Mouse (Mus musculus) Patski (cell line): ENCODE data around the gene Acot13. TPM values are rescaled to one million over a fixed set of nuclear protein-coding genes. Genes with fewer than 3 reads are reported as not detected.
"Not testable (repeated sequence)": the region's sequence is repeated elsewhere in the genome, so short reads cannot be mapped to it uniquely, and the experiment has no call there.

ENCODE experiments used
- ATAC-seq: fragments of 100-300 bp; one replicate; pipeline ENCODE4 v1.8.0; 2021
- CTCF ChIA-PET: fragments of 350-600 bp; sonication (Branson Sonifier 250); formaldehyde crosslinking; loops from one replicate; lab custom pipeline; 2022; ENCODE audit warnings: inconsistent platforms; lab: Charles Lee
- POLR2A ChIA-PET: fragments of 350-600 bp; sonication (Branson Sonifier 250); formaldehyde crosslinking; loops from one replicate; lab custom pipeline; 2022; ENCODE audit warnings: antibody characterized with exemption, inconsistent platforms; lab: Charles Lee
- DNase-seq: peaks from one replicate; pipeline ENCODE4 v3.0.0-alpha.2; 2011; ENCODE audit warnings: low read depth, low spot score
- H3K27me3 ChIP-seq: fragments of 371-371 bp; one replicate; pipeline ENCODE4 v1.5.1; 2021
- CTCF ChIP-seq: fragments of 100-300 bp; IDR thresholded peaks from one replicate; pipeline ENCODE4 v1.5.1; 2021
- in situ Hi-C: fragments of 300-500 bp; cut with MboI; formaldehyde crosslinking; loops from 3 replicates; pipeline ENCODE4 v1.11.1; 2018; ENCODE audit warnings: low pct_unique_long_range_greater_than_20kb, mixed read lengths
- polyA plus RNA-seq: library from polyadenylated mRNA; unstranded; gene quantifications from one replicate; pipeline ENCODE4 v1.2.3, GENCODE M21; 2021

Gene Acot13
- polyA plus RNA-seq, 1 experiment from 2014 or later, result 132 TPM

DNA sequence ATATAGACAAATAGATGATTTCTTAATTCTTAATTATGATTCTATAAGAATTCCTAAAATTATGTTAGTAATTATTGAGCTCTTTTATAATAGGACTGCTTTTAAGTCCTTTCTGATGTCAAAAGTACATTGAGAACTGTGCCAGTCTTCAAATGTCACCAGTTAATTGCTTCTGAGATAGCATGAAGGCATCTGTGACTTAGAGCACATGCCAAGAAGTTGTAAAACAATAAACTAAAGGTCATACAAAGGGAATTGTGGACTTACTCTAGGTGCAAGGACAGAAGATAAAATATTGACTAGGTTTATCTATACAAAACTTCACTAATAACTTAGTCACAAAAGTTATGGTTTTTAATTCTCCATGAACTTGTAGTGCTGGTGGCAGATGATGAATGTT is 27.8 kb upstream of the Acot13 start:
- ChIA-PET CTCF (interaction anchor here (1.1 kb wide), 1 partner anchor 12 kb away, joined by 3 read pairs; no protein-coding TSS in a partner anchor), POLR2A (no interaction called here)
- no peaks in the 10 kb centered on the region for H3K27me3 ChIP-seq
- no peak for TF ChIP-seq CTCF
- DNase-seq (no peak), ATAC-seq (no peak)
- in situ Hi-C loops, result no loop called here

DNA sequence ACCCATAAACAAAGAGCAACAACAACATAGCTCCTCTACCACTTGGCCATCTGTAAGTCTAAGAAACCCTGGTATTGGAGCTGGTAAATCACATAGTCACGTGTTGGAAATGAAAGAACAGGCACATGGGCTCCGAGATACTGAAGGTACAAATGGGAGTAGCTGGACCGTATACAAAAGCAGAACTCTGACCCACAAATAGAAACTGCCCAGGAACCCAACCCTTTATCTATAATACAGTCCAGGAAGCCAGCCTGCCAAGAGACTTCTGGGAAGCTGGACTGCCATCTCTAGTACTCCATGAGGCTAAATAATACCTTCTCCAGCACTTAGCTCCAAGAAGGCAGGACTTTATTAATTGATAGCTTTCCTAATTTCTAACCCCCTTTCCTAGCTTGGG is 21.2 kb upstream of the Acot13 start:
- ChIA-PET CTCF (interaction anchor here (0.9 to 1.3 kb wide), 2 partner anchors 11 to 13 kb away, joined by 4 to 5 read pairs; no protein-coding TSS in a partner anchor), POLR2A (no interaction called here)
- no peak for TF ChIP-seq CTCF
- ATAC-seq, result no peak
- DNase-seq, result no peak
- H3K27me3 ChIP-seq, result no peaks in the 10 kb centered on the region
- in situ Hi-C loops, result no loop called here

DNA sequence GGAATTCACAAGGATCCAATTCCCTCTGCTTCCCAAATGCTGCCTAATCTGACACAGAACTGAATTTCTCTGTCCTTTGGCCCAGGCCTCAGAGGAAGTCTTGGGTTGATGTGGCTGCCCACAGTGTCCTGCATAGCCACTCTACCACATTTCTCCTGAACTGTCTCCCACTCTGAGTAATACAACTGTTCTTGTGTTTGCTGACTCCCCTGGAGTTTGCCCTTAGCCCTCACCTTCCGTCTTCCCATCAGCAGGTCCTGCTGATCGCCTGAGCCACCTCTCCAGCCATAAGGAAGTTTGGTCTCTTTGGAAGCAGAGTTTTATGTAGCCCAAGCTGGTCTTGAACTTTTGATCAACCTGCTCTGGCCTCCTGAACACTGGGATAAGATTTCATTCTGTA is 20.6 kb upstream of the Acot13 start:
- ChIA-PET POLR2A (no interaction called here), CTCF (interaction anchor here (0.9 to 1.3 kb wide), 2 partner anchors 8 to 12 kb away, joined by 3 to 5 read pairs; no protein-coding TSS in a partner anchor)
- H3K27me3 ChIP-seq, result no peaks in the 10 kb centered on the region
- in situ Hi-C loops, result no loop called here
- ATAC-seq, result no peak
- TF ChIP-seq CTCF, result no peak
- no peak for DNase-seq

DNA sequence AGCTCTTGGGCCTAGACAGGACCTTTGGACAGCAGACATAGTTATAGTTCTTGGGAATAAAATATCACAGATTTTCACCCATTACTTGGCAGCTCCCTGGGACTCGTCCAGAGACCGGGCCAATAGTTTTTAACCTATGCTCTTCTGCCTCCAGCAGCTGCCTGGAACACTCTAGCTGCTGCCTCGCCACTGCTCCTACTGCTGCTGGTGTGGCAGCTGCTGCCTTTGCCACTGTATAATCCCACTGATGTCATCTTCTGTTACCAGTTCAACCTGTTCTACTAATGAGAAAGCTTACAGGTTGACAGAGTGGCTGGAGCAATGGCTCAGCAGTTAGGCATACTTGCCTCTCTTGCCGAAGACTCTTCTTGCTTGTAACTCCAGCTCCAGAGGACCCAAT is 18.0 kb upstream of the Acot13 start:
- no peak for ATAC-seq
- in situ Hi-C loops, result no loop called here
- ChIA-PET POLR2A (no interaction called here), CTCF (interaction anchor here (0.5 to 1.5 kb wide), 4 partner anchors 10 to 1017 kb away, joined by 3 to 4 read pairs (median 3); no protein-coding TSS in a partner anchor)
- TF ChIP-seq CTCF, result no peak
- no peak for DNase-seq
- H3K27me3 ChIP-seq, result no peaks in the 10 kb centered on the region

DNA sequence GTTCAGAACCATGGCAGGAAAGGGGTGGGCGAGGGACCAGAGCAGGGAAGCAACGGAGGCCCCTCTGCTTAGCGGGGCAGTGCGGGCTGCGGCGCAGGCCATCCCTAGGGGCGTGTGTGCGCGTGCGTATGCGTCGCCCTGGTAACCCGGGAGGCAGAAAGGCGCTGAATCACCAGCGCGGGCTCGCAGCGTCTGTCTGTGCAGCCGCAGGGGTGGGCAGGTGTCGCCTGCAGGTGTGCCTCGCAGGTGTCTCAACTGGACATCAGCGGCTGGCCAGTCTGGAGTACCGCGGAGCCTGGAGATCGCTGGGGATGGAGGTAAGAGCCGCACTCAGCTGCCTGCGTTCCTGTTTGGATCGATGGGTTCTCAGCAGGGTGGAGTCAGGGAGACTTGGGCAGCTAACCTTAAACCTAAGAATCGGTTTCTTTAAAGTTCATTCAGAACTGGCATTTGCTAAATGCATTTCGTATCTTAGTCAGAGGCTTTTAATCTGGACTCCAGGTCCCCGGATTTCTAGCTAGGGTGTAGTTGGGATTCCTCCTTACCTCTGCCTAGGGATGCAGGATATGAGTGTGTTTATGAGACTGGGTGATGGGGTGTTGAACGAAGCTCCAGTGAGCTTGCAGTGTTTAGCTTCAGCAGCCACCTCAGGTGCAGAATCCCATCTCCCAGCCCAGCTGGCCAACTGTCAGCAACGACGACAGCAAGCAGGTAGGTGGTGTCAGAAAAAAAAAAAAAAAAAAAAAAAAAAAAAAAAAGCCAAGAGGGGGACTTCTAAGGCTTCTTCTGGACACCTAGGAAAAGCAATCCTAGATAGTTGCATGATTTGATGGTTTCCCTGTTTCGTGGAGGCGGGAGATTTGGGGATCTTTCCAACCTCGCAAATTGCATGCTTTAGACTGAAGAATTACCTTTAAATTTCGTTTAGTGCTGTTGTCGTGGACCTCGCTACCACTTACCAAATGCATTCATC is 13.9 kb upstream of the Acot13 start, which contains the start of gene D130043K22Rik:
Gene D130043K22Rik (plus strand): TSS at position 153 of the 973 bp plus-strand sequence.
- no peaks in the 10 kb centered on the region for H3K27me3 ChIP-seq
- POLR2A ChIA-PET, result interaction anchor here (0.6 kb wide), 1 partner anchor 77 kb away, joined by 3 read pairs; no protein-coding TSS in a partner anchor
- no peak for TF ChIP-seq CTCF
- ATAC-seq, result no peak
- CTCF ChIA-PET, result no interaction called here
- no peak for DNase-seq
- in situ Hi-C loops, result loop anchor here (5.0 kb wide), 1 partner anchor 82 kb away; no protein-coding TSS in a partner anchor

DNA sequence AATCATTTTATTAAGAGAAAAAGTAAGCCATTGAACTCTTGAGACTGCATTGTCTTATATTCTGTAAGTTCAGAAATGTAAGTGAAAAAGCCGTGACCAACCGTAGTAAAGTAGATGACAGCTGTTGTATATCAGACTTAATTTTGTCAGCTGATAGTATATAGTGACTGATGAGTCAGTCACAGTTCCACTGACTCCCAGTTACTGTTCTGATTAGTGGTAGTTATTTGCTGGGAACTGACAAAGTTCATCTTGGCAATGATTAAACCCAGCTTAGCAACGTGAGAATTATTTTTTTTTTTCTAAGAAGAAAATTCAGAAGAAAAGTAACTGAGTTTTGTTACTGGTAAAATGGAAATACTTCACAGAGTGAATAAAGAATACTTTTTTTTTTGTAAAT is 10.4 kb upstream of the Acot13 start:
- in situ Hi-C loops, result loop anchor here (5.0 kb wide), 1 partner anchor 86 kb away; no protein-coding TSS in a partner anchor

DNA sequence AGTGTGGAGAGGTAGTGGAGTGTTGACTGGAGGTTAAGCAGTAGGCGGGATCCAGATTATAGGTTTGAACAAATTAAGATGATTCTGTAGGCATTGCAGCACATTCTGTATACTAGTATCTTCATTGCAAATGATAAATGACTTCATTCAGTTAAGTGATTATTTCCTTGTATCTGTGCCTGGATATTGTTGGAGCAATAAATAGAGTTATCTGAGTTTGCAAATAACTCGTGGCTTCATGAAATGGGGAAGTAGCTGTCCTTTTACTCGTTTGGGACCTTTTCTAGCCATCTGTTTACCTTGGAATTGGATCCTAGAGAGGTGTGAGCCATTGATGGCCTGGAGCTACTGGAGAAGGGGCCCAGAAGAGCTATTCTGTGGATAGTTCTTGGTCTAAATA is 8.5 kb upstream of the Acot13 start:
- in situ Hi-C loops, result loop anchor here (5.0 kb wide), 1 partner anchor 87 kb away; no protein-coding TSS in a partner anchor
- DNase-seq (no peak), ATAC-seq (no peak)
- CTCF ChIA-PET, result interaction anchor here (0.9 to 1.4 kb wide), 2 partner anchors 10 to 13 kb away, joined by 4 to 5 read pairs; no protein-coding TSS in a partner anchor
- no peak for TF ChIP-seq CTCF
- POLR2A ChIA-PET, result interaction anchor here (0.5 kb wide), 1 partner anchor 10 kb away, joined by 3 read pairs; no protein-coding TSS in a partner anchor
- no peaks in the 10 kb centered on the region for H3K27me3 ChIP-seq

More for the DNA sequence above, 10.4 kb upstream of the Acot13 start:
- TF ChIP-seq CTCF, result no peak
- no peaks in the 10 kb centered on the region for H3K27me3 ChIP-seq
- ChIA-PET CTCF (interaction anchor here (1.4 kb wide), 1 partner anchor 11 kb away, joined by 4 read pairs; no protein-coding TSS in a partner anchor), POLR2A (no interaction called here)
- no peak for ATAC-seq
- no peak for DNase-seq

DNA sequence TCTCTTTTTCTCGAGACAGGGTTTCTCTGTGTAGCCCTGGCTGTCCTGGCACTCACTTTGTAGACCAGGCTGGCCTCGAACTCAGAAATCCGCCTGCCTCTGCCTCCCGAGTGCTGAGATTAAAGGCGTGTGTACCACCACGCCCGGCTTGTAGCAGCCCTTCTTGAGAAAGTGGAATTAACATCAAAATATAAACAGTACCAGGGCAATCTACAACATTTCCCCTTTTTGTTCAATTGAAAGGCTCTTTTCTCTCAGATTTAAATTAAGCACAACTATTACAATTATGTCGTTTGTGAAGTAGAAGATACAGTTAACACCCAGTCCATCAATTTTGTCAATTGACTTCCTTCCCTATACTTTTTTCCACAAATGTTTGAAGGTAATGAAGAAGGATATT is 6.4 kb upstream of the Acot13 start:
- POLR2A ChIA-PET, result interaction anchor here (0.7 kb wide), 1 partner anchor 121 kb away, joined by 3 read pairs; no protein-coding TSS in a partner anchor
- CTCF ChIA-PET, H3K27me3 ChIP-seq, ATAC-seq, in situ Hi-C loops, DNase-seq: not testable (repeated sequence)

DNA sequence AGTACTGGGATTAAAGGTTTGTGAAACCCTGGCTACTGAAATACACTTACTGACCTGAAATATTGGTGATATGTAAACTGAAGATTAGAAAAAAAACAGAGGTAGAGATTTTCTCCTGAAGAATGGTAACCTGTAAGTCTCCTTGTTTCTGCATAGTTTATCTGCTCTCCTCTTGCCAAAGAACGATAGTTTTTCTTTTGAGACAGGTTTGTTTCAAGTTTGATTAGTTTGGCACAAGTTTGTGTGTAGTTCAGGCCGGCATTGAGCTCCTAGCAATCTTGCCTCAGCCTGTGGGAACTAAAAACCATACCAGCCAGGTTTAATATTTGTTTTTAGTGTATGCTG is 1.4 kb upstream of the Acot13 start:
- in situ Hi-C loops, result no loop called here
- ATAC-seq, result no peak
- H3K27me3 ChIP-seq, result no peaks in the 10 kb centered on the region
- ChIA-PET POLR2A (interaction anchor here (1.0 kb wide), 1 partner anchor 16 kb away, joined by 3 read pairs; no protein-coding TSS in a partner anchor), CTCF (no interaction called here)
- TF ChIP-seq CTCF, result no peak
- DNase-seq, result no peak

DNA sequence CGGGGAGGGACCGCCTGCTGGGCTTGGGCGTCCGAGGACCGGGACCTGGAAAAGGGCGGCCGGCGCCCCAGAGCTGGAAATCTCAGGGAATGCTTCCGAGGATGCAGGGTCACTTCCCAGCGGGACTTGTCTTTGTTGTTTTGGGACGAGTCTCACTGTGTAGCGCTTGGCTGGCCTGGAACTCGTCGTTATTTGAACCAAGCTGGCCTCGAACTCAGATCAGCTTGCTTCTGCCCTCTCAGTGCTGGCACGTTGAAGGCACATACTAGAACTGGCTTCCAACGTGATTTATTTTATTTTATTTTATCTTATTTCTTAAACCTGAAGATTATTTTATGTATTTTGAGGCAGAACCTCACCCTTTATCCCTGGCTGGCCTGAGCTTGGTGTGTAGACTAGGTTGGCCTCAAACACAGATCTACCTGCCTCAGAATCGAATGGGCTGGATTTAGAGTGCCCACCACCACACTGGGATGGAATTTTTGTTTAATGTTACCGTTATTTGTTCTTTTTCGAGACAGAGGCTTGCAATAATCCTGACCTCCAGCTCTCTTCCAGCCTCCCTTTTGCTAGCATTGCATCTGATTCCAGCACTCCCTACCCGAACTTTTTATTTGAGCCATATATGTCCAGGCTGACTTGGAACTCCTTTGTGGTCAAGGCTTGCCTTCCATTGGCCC is 931 bp upstream of the Acot13 start:
- POLR2A ChIA-PET, result interaction anchor here (1.0 kb wide), 1 partner anchor 16 kb away, joined by 3 read pairs; no protein-coding TSS in a partner anchor
- in situ Hi-C loops, result no loop called here
- no peak for ATAC-seq
- no peak for TF ChIP-seq CTCF
- DNase-seq, result no peak
- CTCF ChIA-PET, result no interaction called here
- H3K27me3 ChIP-seq, result no peaks in the 10 kb centered on the region
